Mouse (Mus musculus) spleen, postnatal 36 days (tissue): ENCODE results near the gene Ankrd2.

ENCODE experiments used
- DNase-seq, 2 experiments: peaks; one replicate each; pipeline ENCODE4 v3.0.0; 2022; ENCODE audit warnings: low spot score in 2 of 2, mixed read lengths in 1 of 2

Ankrd2 gene

DNA sequence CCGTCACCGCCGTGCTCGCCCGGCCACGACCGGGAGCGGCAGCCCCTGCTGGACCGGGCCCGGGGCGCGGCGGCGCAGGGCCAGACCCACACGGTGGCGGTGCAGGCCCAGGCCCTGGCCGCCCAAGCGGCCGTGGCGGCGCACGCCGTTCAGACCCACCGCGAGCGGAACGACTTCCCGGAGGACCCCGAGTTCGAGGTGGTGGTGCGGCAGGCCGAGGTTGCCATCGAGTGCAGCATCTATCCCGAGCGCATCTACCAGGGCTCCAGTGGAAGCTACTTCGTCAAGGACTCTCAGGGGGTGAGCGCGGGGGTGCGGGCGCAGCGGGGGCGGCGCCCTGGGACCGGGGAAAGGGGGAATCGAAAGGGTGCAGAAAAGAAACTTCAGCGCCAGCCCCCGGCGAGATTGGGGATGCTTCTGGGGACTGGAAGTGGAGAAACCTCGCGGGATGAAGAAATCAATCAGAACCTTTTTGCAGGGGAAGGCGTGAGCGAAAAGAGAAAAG is 54.9 kb downstream of the Ankrd2 start:
- DNase-seq: peak in 1 of 2 experiments; percentile 31
